Mouse (Mus musculus) forebrain, embryonic 11.5 days (tissue): ENCODE data around the gene Igsf9b. TPM values are rescaled to one million over a fixed set of nuclear protein-coding genes. Genes with fewer than 3 reads are reported as not detected.

ENCODE experiments used
- ATAC-seq: fragments of 200-750 bp; cut with Nextera tagmentation; replicated peaks from 2 replicates; pipeline ENCODE4 v1.8.0; 2017; ENCODE audit warnings: moderate TSS enrichment; ENCODE audit not compliant: low FRiP score
- DNase-seq: peaks from one replicate; pipeline ENCODE4 v3.0.0-alpha.2; 2017; ENCODE audit warnings: low spot score
- H3K27ac ChIP-seq: fragments of 300-500 bp; sonication (generic); 2 replicates; pipeline ENCODE4 v1.5.1; 2014; ENCODE audit warnings: low read depth, low read length
- H3K27me3 ChIP-seq: fragments of 300-500 bp; sonication (generic); 2 replicates; pipeline ENCODE4 v1.6.1; 2014; ENCODE audit warnings: mild to moderate bottlenecking, low read length, mixed read lengths; ENCODE audit not compliant: control insufficient read depth, insufficient read depth
- H3K36me3 ChIP-seq: fragments of 300-500 bp; sonication (generic); 2 replicates; pipeline ENCODE4 v1.6.1; 2014; ENCODE audit warnings: mild to moderate bottlenecking, low read length, moderate library complexity, mixed read lengths; ENCODE audit not compliant: control insufficient read depth, insufficient read depth
- H3K4me1 ChIP-seq: fragments of 300-500 bp; sonication (generic); replicated peaks from 2 replicates; pipeline ENCODE4 v1.6.1; 2014; ENCODE audit warnings: low read length, mixed read lengths; ENCODE audit not compliant: control insufficient read depth, insufficient read depth
- H3K4me2 ChIP-seq: fragments of 300-500 bp; sonication (generic); 2 replicates; pipeline ENCODE4 v1.6.1; 2014; ENCODE audit warnings: low read depth, mild to moderate bottlenecking, low read length, moderate library complexity, mixed read lengths; ENCODE audit not compliant: severe bottlenecking
- H3K4me3 ChIP-seq: fragments of 300-500 bp; sonication (generic); 2 replicates; pipeline ENCODE4 v1.5.1; 2014; ENCODE audit warnings: low read depth, low read length
- H3K9ac ChIP-seq: fragments of 300-500 bp; sonication (generic); 2 replicates; pipeline ENCODE4 v1.6.1; 2014; ENCODE audit warnings: low read length
- H3K9me3 ChIP-seq: fragments of 300-500 bp; sonication (generic); 2 replicates; pipeline ENCODE4 v1.6.1; 2016; ENCODE audit warnings: low read length, mixed read lengths; ENCODE audit not compliant: control insufficient read depth
- WGBS: fragments of 180-500 bp; shearing (Covaris S2); extraction: QIAGEN DNeasy Blood & Tissue Kit; methylation state at CpG from one replicate; pipeline ENCODE4 v1.1.7; 2014; 5-methylcytosine and 5-hydroxymethylcytosine counted together
- polyA plus RNA-seq: library from polyadenylated mRNA; unstranded; fragments of >200 nt; fragmentation: Nextera tagmentation; extraction: Ambion mirVana; gene quantifications from 2 replicates; pipeline ENCODE4 v1.2.1, GENCODE M21; 2014

The Igsf9b gene
- 8.4 and 8.8 TPM in 2 replicates for polyA plus RNA-seq

DNA sequence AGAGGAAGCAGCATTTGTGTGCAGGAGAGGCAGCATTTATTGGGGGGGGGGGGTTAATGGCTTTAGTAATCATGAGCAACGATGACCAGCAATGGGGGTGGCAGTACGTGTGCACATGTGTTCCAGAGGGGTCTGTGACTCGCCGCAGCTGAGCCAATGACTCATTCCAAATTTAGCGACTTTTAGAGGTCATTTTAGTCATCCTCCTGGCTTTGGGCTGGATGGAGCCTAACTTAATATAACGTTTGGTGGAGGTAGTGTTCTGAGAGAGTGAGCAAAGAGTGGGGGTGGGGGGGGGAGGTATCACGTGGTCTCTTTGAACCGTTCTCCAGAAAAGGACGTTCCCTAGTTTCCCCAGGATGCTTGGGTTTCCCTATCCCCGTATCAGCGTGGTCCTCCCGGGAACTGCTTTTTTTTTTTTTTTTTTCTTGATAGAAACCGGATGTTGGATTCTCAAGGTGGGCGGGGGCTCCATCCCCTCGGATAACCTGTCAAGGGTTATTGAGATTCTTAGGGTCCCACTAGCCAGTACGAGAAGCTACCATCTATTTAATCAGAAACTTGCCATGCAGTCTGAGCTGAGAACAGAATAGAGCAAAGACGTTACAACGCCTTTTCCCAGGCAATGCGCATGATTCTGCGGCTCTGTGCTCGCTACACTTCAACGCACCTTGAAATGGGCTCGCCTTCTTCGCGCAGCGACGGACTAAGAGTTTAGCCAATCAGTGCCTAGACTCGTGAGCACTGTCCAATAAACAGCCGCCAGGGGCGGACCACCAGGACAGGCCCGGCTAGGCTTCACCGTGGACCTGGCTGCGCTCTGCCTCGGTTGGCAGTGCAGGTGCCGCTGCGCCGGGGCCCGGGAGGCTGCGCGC, at the start of gene Igsf9b:
TSS of gene Igsf9b (plus strand) at position 794 of the 875 bp plus-strand sequence.
- peak; percentile 99 for ATAC-seq
- peak within 1 kb of the TSS; percentile 95 for H3K4me2 ChIP-seq
- peak within 1 kb of the TSS; percentile 68 for H3K4me3 ChIP-seq
- peak within 1 kb of the TSS; percentile 46; the same call in 1 of the 2 replicates for H3K27ac ChIP-seq
- WGBS: under 1% methylated on average over 40 of the region's 40 CpGs
- H3K27me3 ChIP-seq: no peaks in the 10 kb centered on the region; the same call in 1 of the 2 replicates
- peaks cover 14% of the 10 kb centered on the region; the same call in 1 of the 2 replicates for H3K4me1 ChIP-seq
- H3K9me3 ChIP-seq: no peaks in the 10 kb centered on the region
- peak; percentile 94 for DNase-seq
- no peaks in the 10 kb centered on the region for H3K36me3 ChIP-seq
- peak within 1 kb of the TSS; percentile 70 for H3K9ac ChIP-seq

- WGBS: 81% methylated on average over 7 of the region's 7 CpGs
- ATAC-seq (no peak), DNase-seq (no peak)
- no peak overlapping the region for H3K4me3 ChIP-seq
- no peak overlapping the region for H3K4me2 ChIP-seq
- H3K4me1 ChIP-seq: no peaks in the 10 kb centered on the region
- no peak overlapping the region for H3K27ac ChIP-seq
- H3K27me3 ChIP-seq: no peaks in the 10 kb centered on the region
- no peak overlapping the region for H3K9ac ChIP-seq
- no peaks in the 10 kb centered on the region for H3K9me3 ChIP-seq
- H3K36me3 ChIP-seq: no peaks in the 10 kb centered on the region
Measured at GRCm38 (mm10) chr9:27252034-27252714, 46.8 kb upstream of the Igsf9b start.

- no peaks in the 10 kb centered on the region for H3K9me3 ChIP-seq
- no peak overlapping the region for H3K4me2 ChIP-seq
- ATAC-seq (no peak), DNase-seq (no peak)
- H3K27me3 ChIP-seq: no peaks in the 10 kb centered on the region
- H3K4me3 ChIP-seq: no peak overlapping the region
- 76% methylated on average over 6 of the region's 6 CpGs for WGBS
- no peak overlapping the region for H3K9ac ChIP-seq
- no peaks in the 10 kb centered on the region for H3K36me3 ChIP-seq
- no peak overlapping the region for H3K27ac ChIP-seq
- H3K4me1 ChIP-seq: no peaks in the 10 kb centered on the region
Measured at GRCm38 (mm10) chr9:27256454-27256853, 42.5 kb upstream of the Igsf9b start.

DNA sequence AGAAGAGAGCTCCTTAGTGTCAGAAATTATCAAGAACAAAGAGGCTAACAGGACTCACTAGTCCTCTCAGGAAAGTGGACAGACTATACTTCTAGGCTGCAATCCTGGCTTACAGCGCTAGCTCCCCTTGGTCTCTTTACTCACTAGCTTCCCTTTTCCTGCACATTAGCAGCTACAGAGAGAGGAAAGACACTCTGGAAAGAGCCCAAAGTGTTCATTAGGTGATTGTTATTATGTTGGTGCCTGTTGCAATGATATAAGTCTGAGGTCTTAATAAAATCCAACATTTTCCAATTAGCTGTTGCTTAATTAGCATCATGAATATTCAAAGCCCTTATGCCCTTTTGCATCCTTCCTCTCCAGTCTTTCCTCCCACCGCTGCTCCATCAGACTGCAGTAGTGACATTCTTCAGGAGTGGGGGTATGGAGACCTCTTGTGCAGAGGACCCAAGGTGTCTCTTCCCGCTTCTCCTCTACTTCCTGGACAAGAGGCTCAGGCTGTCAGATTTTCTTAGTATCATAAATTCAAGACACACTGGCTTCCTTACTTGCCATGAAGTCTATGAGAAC, 38.5 kb upstream of the Igsf9b start:
- Histone ChIP-seq H3K27ac (no peak overlapping the region), H3K27me3 (no peaks in the 10 kb centered on the region), H3K4me1 (no peaks in the 10 kb centered on the region), H3K36me3 (no peaks in the 10 kb centered on the region), H3K4me2 (no peak overlapping the region), H3K9ac (no peak overlapping the region), H3K4me3 (no peak overlapping the region), H3K9me3 (no peaks in the 10 kb centered on the region)
- DNase-seq: no peak
- 81% methylated on average over 3 of the region's 3 CpGs for WGBS
- no peak for ATAC-seq

GRCm38 (mm10) chr9:27261905-27262304, 37.1 kb upstream of the Igsf9b start:
- H3K4me3 ChIP-seq: no peak overlapping the region
- DNase-seq (no peak), ATAC-seq (no peak)
- no peaks in the 10 kb centered on the region for H3K9me3 ChIP-seq
- no peak overlapping the region for H3K4me2 ChIP-seq
- H3K27me3 ChIP-seq: no peaks in the 10 kb centered on the region
- H3K36me3 ChIP-seq: no peaks in the 10 kb centered on the region
- no peak overlapping the region for H3K27ac ChIP-seq
- WGBS: 88% methylated on average over 2 of the region's 2 CpGs
- H3K9ac ChIP-seq: no peak overlapping the region
- no peaks in the 10 kb centered on the region for H3K4me1 ChIP-seq

- WGBS: 68% methylated on average over 3 of the region's 3 CpGs
- DNase-seq (no peak), ATAC-seq (no peak)
- H3K27ac ChIP-seq: no peak overlapping the region
- no peaks in the 10 kb centered on the region for H3K9me3 ChIP-seq
- no peak overlapping the region for H3K4me3 ChIP-seq
- no peak overlapping the region for H3K4me2 ChIP-seq
- H3K9ac ChIP-seq: no peak overlapping the region
- no peaks in the 10 kb centered on the region for H3K27me3 ChIP-seq
- H3K36me3 ChIP-seq: no peaks in the 10 kb centered on the region
- H3K4me1 ChIP-seq: no peaks in the 10 kb centered on the region
Measured at GRCm38 (mm10) chr9:27265009-27265408, 34.0 kb upstream of the Igsf9b start.

- Histone ChIP-seq H3K4me1 (no peaks in the 10 kb centered on the region), H3K27ac (no peak overlapping the region), H3K36me3 (no peaks in the 10 kb centered on the region), H3K4me2 (no peak overlapping the region), H3K9ac (no peak overlapping the region), H3K27me3 (no peaks in the 10 kb centered on the region), H3K9me3 (no peaks in the 10 kb centered on the region), H3K4me3 (no peak overlapping the region)
- no peak for DNase-seq
- 92% methylated on average over 5 of the region's 5 CpGs for WGBS
- ATAC-seq: no peak
Measured at GRCm38 (mm10) chr9:27267878-27268277, 31.1 kb upstream of the Igsf9b start.

- Histone ChIP-seq H3K36me3 (no peaks in the 10 kb centered on the region), H3K4me1 (no peaks in the 10 kb centered on the region), H3K27ac (no peak overlapping the region), H3K9ac (no peak overlapping the region), H3K4me2 (no peak overlapping the region), H3K4me3 (no peak overlapping the region), H3K27me3 (no peaks in the 10 kb centered on the region), H3K9me3 (no peaks in the 10 kb centered on the region)
- no peak for DNase-seq
- no peak for ATAC-seq
- WGBS: 88% methylated on average over 4 of the region's 4 CpGs
Measured at GRCm38 (mm10) chr9:27268493-27268892, 30.5 kb upstream of the Igsf9b start.
